Mouse (Mus musculus) liver (tissue): ENCODE measurements around the gene Gm4846.
"Not testable (repeated sequence)": the region's sequence is repeated elsewhere in the genome, so short reads cannot be mapped to it uniquely, and the experiment has no call there.

ENCODE experiments used
- DNase-seq: peaks from one replicate; pipeline ENCODE4 v3.0.0-alpha.2; 2020; ENCODE audit warnings: mixed read lengths

The Gm4846 gene

DNA sequence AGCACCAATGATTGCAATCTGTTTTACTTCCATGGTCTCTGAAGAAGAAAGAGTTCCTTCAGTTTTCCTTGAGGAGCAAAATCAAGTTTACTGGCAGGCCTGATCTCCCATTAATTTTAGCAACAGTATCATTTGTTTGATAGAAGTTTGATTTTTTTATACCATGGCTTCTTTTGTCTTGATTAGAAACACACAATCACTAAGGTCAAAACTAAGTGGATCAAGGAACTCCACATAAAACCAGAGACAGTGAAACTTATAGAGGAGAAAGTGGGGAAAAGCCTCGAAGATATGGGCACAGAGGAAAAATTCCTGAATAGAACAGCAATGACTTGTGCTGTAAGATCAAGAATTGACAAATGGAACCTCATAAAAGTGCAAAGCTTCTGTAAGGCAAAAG, at the start of gene Gm4846:
Gene Gm4846, minus strand, starts transcription at position 101 of the 400 bp plus-strand sequence.
- not testable (repeated sequence) for DNase-seq

GRCm38 (mm10) chr1:166531521-166531920, 34.1 kb upstream of the Gm4846 start:
- DNase-seq: not testable (repeated sequence)

DNA sequence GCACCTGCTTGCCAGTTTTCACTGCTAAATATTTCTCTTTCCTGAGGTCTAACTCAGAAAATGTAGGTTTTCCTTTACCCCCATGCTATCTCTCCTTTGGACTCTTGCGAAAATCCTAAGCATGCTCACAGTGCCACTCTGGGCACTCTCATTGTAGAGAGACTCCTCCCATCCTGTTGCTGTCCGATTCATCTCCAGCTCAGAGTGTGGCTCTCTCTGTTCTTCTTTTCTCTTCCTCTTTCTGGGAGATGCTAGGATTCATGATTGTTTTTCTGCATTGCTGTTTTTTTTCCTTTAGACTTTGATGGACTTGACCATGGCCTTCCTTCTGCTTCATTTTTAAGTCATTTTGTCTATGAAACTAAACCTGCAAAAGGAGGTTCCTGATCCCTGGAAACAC, 27.3 kb upstream of the Gm4846 start:
- DNase-seq: not testable (repeated sequence)

GRCm38 (mm10) chr1:166519626-166520025, 22.2 kb upstream of the Gm4846 start:
- DNase-seq: not testable (repeated sequence)

- no peak for DNase-seq
Observed at GRCm38 (mm10) chr1:166516556-166516955, 19.2 kb upstream of the Gm4846 start.

GRCm38 (mm10) chr1:166504206-166504605, 6.8 kb upstream of the Gm4846 start:
- not testable (repeated sequence) for DNase-seq

DNA sequence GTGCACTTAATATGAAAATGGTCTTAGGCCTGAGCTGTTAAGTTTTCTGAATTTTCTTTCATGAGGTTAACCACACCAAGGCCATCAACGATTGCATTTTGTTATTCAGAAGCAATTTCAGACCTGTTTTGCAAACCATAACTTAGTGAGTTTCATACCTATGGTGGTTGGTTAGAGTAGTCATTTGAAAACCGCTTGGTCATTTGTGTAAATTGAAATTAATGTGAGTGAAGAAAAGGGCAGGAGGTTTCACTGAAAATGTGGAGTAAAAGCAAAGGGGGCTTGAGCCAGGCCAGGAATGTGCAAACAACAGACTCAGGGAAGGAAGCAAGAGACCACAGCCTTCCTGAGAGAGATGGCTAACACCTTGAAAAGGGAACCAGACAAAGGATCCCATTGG, 17.9 kb downstream of the Gm4846 start:
- DNase-seq: no peak

DNA sequence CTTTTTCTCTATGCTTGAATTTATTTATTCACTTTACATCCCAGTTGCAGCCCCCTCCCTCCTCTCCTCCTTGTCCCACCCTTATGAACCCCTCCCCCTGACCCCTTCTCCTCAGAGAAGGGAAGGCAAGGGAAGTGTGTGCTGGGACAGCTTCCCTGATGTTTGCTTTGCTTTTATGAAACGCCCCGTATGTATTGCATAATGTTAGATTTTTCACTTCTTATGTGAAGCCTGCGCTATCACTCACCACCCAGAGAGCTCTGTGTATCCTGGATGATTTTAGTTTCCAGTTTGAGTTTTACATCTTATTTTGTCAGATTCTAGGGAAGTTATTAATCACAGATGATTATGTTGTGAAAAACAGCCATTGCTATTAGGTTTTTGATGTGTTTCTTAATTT, 30.2 kb downstream of the Gm4846 start:
- DNase-seq: no peak

- no peak for DNase-seq
Observed at GRCm38 (mm10) chr1:166462544-166462943, 34.8 kb downstream of the Gm4846 start.

DNA sequence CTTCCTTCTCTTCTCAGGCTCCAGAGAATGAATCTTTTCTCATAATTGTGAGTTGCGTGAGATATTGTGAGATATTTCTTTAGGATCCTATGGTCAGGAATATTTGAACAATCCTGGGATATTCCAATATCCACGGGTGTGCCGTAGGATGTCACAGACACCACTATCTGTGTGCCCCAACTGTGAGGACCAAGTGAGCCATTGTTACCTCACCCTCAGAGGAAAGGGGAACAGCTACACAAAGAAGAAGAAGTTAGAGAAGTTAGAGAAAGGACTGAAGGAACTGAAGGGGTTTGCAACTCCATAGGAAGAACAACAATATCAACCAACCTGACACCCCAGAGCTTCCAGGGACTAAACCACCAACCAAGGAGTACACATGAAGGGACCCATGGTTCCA, 55.4 kb downstream of the Gm4846 start:
- no peak for DNase-seq

GRCm38 (mm10) chr1:166439426-166439825, 58.0 kb downstream of the Gm4846 start:
- no peak for DNase-seq
